Mouse (Mus musculus): Measurements from ENCODE around the gene Tmem104. TPM values are rescaled to one million over a fixed set of nuclear protein-coding genes. Genes with fewer than 3 reads are reported as not detected.

The Tmem104 gene
- polyA plus RNA-seq, 1 experiment from 2014 or later, result 7.7 TPM

DNA sequence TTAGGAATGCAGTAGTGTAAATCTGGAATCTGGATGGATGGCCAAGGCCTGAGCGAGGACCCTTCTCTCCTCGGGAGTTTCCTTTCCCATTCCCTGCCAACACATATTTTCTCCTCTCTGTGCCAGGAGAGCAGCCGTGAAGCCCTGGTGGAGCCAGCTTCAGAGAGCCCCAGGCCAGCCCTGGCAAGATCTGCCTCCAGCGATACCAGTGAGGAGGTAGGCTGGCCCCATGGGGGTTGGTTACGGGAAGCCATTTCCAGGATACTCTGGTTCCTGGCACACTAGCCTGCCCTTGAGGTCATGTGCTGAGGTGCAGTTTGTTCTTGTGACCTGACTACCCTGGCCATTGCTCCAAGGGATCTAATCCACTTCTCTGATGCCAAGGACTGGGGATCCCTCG, 7.4 kb upstream of the Tmem104 start:
- DNase-seq (ENCODE audit: low spot score) (no peak), ATAC-seq (replicated peaks; ENCODE audit: insufficient number of reproducible peaks, low FRiP score, low TSS enrichment, low read depth) (no peak)
- no peaks in the 10 kb centered on the region for H3K36me3 ChIP-seq (replicated peaks; ENCODE audit: control insufficient read depth, insufficient read depth, low read depth, low read length)
- H3K4me2 ChIP-seq (ENCODE audit: low read depth, low read length), result no peak overlapping the region
- H3K9ac ChIP-seq (replicated peaks; ENCODE audit: low read length), result no peak overlapping the region
- no peak overlapping the region for H3K4me3 ChIP-seq (ENCODE audit: low read depth, low read length)
- H3K4me1 ChIP-seq (ENCODE audit: control insufficient read depth, insufficient read depth, low read length), result peaks cover 6% of the 10 kb centered on the region; the same call in 1 of the 2 replicates
- H3K27ac ChIP-seq (replicated peaks; ENCODE audit: low read depth, low read length), result no peak overlapping the region
- 0 out of 2 replicates have a peak, but pooled peaks cover 2% of the 10 kb centered on the region for H3K27me3 ChIP-seq (ENCODE audit: control insufficient read depth, insufficient read depth, low read length)
- H3K9me3 ChIP-seq (replicated peaks; ENCODE audit: control insufficient read depth, low read length), result no peaks in the 10 kb centered on the region
- WGBS, result 80% methylated on average over 6 of the region's 6 CpGs

GRCm38 (mm10) chr11:115181913-115182638, 5.2 kb upstream of the Tmem104 start:
- Histone ChIP-seq H3K9me3 (replicated peaks; ENCODE audit: control insufficient read depth, low read length) (no peaks in the 10 kb centered on the region), H3K4me2 (ENCODE audit: low read depth, low read length) (no peak overlapping the region), H3K9ac (replicated peaks; ENCODE audit: low read length) (no peak overlapping the region), H3K4me3 (ENCODE audit: low read depth, low read length) (no peak overlapping the region), H3K27ac (replicated peaks; ENCODE audit: low read depth, low read length) (no peak overlapping the region), H3K4me1 (ENCODE audit: control insufficient read depth, insufficient read depth, low read length) (peaks cover 2% of the 10 kb centered on the region; the same call in 1 of the 2 replicates), H3K27me3 (ENCODE audit: control insufficient read depth, insufficient read depth, low read length) (no peaks in the 10 kb centered on the region), H3K36me3 (replicated peaks; ENCODE audit: control insufficient read depth, insufficient read depth, low read depth, low read length) (no peaks in the 10 kb centered on the region)
- ATAC-seq (replicated peaks; ENCODE audit: insufficient number of reproducible peaks, low FRiP score, low TSS enrichment, low read depth) (no peak), DNase-seq (ENCODE audit: low spot score) (peak; percentile 85)
- WGBS, result 20% methylated on average over 12 of the region's 12 CpGs

DNA sequence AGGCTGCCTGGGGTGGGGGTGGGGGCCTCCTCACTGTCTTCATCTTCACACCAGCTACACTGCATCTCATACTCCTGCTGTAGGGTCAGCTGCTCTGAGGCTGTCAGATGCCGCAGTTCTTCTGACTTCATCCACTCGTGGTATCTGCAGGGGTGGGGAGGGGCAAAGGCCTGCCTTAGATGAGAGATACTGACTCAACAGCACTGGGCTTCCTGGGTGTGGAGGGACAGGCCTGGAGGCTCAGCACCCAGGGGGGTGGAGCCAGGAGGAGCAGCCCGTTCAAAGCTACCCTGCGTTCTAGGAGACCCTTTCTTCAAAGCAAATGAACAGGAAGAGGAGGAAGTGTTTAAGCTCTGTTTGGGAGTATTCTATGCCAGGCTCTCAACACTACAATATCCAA, 2.3 kb upstream of the Tmem104 start:
- Histone ChIP-seq H3K9ac (replicated peaks; ENCODE audit: low read length) (no peak overlapping the region), H3K4me2 (ENCODE audit: low read depth, low read length) (no peak overlapping the region), H3K36me3 (replicated peaks; ENCODE audit: control insufficient read depth, insufficient read depth, low read depth, low read length) (no peaks in the 10 kb centered on the region), H3K27me3 (ENCODE audit: control insufficient read depth, insufficient read depth, low read length) (no peaks in the 10 kb centered on the region), H3K9me3 (replicated peaks; ENCODE audit: control insufficient read depth, low read length) (no peaks in the 10 kb centered on the region), H3K4me3 (ENCODE audit: low read depth, low read length) (no peak overlapping the region), H3K4me1 (ENCODE audit: control insufficient read depth, insufficient read depth, low read length) (no peaks in the 10 kb centered on the region), H3K27ac (replicated peaks; ENCODE audit: low read depth, low read length) (no peak overlapping the region)
- WGBS, result 50% methylated on average over 4 of the region's 4 CpGs
- no peak for DNase-seq (ENCODE audit: low spot score)
- no peak for ATAC-seq (replicated peaks; ENCODE audit: insufficient number of reproducible peaks, low FRiP score, low TSS enrichment, low read depth)

- Histone ChIP-seq H3K36me3 (replicated peaks; ENCODE audit: control insufficient read depth, insufficient read depth, low read depth, low read length) (no peaks in the 10 kb centered on the region), H3K27me3 (ENCODE audit: control insufficient read depth, insufficient read depth, low read length) (no peaks in the 10 kb centered on the region), H3K4me1 (ENCODE audit: control insufficient read depth, insufficient read depth, low read length) (no peaks in the 10 kb centered on the region), H3K27ac (replicated peaks; ENCODE audit: low read depth, low read length) (no peak within 1 kb of the TSS; the same call in 1 of the 2 replicates), H3K4me3 (ENCODE audit: low read depth, low read length) (peak within 1 kb of the TSS; percentile 57), H3K9me3 (replicated peaks; ENCODE audit: control insufficient read depth, low read length) (no peaks in the 10 kb centered on the region), H3K9ac (replicated peaks; ENCODE audit: low read length) (peak within 1 kb of the TSS; percentile 74), H3K4me2 (ENCODE audit: low read depth, low read length) (peak within 1 kb of the TSS; percentile 87)
- ATAC-seq (replicated peaks; ENCODE audit: insufficient number of reproducible peaks, low FRiP score, low TSS enrichment, low read depth), result no peak; the same call in 1 of the 2 replicates
- DNase-seq (ENCODE audit: low spot score), result no peak
- 10% methylated on average over 12 of the region's 12 CpGs for WGBS
These were observed 406 bp downstream of the Tmem104 start, which contains the start of gene Nat9 for GRCm38 (mm10) chr11:115187693-115188092. TSS of gene Nat9 (minus strand) at chr11:115187859.

DNA sequence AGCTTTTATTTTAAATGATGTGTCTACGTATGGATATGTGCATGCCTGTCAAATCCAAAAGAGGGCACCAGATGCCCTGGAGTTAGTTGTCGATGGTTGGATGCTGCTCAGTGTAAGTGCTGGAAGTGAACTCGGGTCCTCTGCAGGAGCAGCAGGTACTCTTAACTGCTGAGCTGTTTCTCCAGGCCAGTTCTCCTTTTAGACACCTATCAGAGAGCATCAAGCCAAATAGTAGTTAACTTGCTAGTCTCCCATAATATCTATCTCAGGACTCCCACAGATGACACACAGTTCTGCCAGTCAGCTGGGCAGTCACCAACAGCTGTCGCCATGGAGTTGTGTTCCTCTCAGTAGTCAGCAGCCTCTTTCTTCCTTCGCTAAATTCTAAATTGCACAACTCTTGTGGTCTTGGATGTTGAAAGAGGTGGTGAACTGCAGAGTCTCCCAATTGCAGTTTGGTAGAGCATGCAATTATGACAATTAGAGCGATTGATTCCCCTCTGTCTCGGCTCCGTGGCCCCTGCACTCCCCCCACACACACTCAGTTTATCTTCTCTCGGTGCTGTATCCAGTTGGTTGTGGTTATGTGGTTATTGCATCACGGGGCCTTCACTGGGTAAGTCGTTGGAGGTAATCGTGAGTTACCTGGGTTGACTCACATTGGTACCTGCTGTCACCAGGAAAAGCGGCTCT, 1.4 kb downstream of the Tmem104 start:
- DNase-seq (ENCODE audit: low spot score) (no peak), ATAC-seq (replicated peaks; ENCODE audit: insufficient number of reproducible peaks, low FRiP score, low TSS enrichment, low read depth) (no peak)
- no peaks in the 10 kb centered on the region for H3K4me1 ChIP-seq (ENCODE audit: control insufficient read depth, insufficient read depth, low read length)
- no peak overlapping the region for H3K4me2 ChIP-seq (ENCODE audit: low read depth, low read length)
- no peak overlapping the region for H3K9ac ChIP-seq (replicated peaks; ENCODE audit: low read length)
- H3K4me3 ChIP-seq (ENCODE audit: low read depth, low read length), result no peak overlapping the region
- H3K9me3 ChIP-seq (replicated peaks; ENCODE audit: control insufficient read depth, low read length), result no peaks in the 10 kb centered on the region
- H3K36me3 ChIP-seq (replicated peaks; ENCODE audit: control insufficient read depth, insufficient read depth, low read depth, low read length), result no peaks in the 10 kb centered on the region
- H3K27me3 ChIP-seq (ENCODE audit: control insufficient read depth, insufficient read depth, low read length), result no peaks in the 10 kb centered on the region
- 82% methylated on average over 13 of the region's 13 CpGs for WGBS
- H3K27ac ChIP-seq (replicated peaks; ENCODE audit: low read depth, low read length), result no peak overlapping the region

- no peak for DNase-seq (ENCODE audit: low spot score)
- no peak overlapping the region for H3K27ac ChIP-seq (replicated peaks; ENCODE audit: low read depth, low read length)
- WGBS, result 83% methylated on average over 6 of the region's 6 CpGs
- no peak overlapping the region for H3K4me3 ChIP-seq (ENCODE audit: low read depth, low read length)
- no peak overlapping the region for H3K4me2 ChIP-seq (ENCODE audit: low read depth, low read length)
- ATAC-seq (replicated peaks; ENCODE audit: insufficient number of reproducible peaks, low FRiP score, low TSS enrichment, low read depth), result no peak
- no peak overlapping the region for H3K9ac ChIP-seq (replicated peaks; ENCODE audit: low read length)
- H3K4me1 ChIP-seq (ENCODE audit: control insufficient read depth, insufficient read depth, low read length), result no peaks in the 10 kb centered on the region
- H3K36me3 ChIP-seq (replicated peaks; ENCODE audit: control insufficient read depth, insufficient read depth, low read depth, low read length), result no peaks in the 10 kb centered on the region
- H3K27me3 ChIP-seq (ENCODE audit: control insufficient read depth, insufficient read depth, low read length), result no peaks in the 10 kb centered on the region
- H3K9me3 ChIP-seq (replicated peaks; ENCODE audit: control insufficient read depth, low read length), result no peaks in the 10 kb centered on the region
These were observed 2.0 kb downstream of the Tmem104 start for GRCm38 (mm10) chr11:115189304-115189703.

- no peak for DNase-seq (ENCODE audit: low spot score)
- Histone ChIP-seq H3K4me1 (ENCODE audit: control insufficient read depth, insufficient read depth, low read length) (no peaks in the 10 kb centered on the region), H3K27ac (replicated peaks; ENCODE audit: low read depth, low read length) (no peak overlapping the region), H3K9ac (replicated peaks; ENCODE audit: low read length) (no peak overlapping the region), H3K4me2 (ENCODE audit: low read depth, low read length) (no peak overlapping the region), H3K4me3 (ENCODE audit: low read depth, low read length) (no peak overlapping the region), H3K36me3 (replicated peaks; ENCODE audit: control insufficient read depth, insufficient read depth, low read depth, low read length) (no peaks in the 10 kb centered on the region), H3K27me3 (ENCODE audit: control insufficient read depth, insufficient read depth, low read length) (no peaks in the 10 kb centered on the region), H3K9me3 (replicated peaks; ENCODE audit: control insufficient read depth, low read length) (no peaks in the 10 kb centered on the region)
- WGBS, result 62% methylated on average over 9 of the region's 9 CpGs
- ATAC-seq (replicated peaks; ENCODE audit: insufficient number of reproducible peaks, low FRiP score, low TSS enrichment, low read depth), result no peak
These were observed 4.9 kb downstream of the Tmem104 start for GRCm38 (mm10) chr11:115192180-115192579.

DNA sequence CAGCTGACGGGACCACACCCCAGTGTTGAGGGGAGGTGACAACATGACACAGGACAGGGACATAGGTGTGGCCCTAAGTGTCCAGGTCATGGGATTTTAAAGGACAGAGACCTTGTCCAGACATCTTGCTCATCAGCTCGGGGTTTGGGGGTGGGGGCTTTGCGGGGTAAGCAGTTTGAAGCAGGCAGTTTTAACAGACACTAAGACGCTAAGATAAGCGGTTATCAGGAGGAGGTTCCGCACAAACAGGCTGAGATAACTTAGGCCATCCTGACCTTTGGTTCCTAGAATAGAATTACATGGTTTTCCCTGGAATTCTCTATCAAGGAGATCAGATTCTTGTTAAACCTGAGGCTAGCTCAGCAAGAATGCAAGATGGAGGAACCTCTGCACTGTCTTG, 7.4 kb downstream of the Tmem104 start:
- DNase-seq (ENCODE audit: low spot score) (no peak), ATAC-seq (replicated peaks; ENCODE audit: insufficient number of reproducible peaks, low FRiP score, low TSS enrichment, low read depth) (no peak)
- H3K27ac ChIP-seq (replicated peaks; ENCODE audit: low read depth, low read length), result no peak overlapping the region
- H3K27me3 ChIP-seq (ENCODE audit: control insufficient read depth, insufficient read depth, low read length), result no peaks in the 10 kb centered on the region
- H3K9me3 ChIP-seq (replicated peaks; ENCODE audit: control insufficient read depth, low read length), result no peaks in the 10 kb centered on the region
- 80% methylated on average over 6 of the region's 6 CpGs for WGBS
- no peaks in the 10 kb centered on the region for H3K4me1 ChIP-seq (ENCODE audit: control insufficient read depth, insufficient read depth, low read length)
- no peak overlapping the region for H3K9ac ChIP-seq (replicated peaks; ENCODE audit: low read length)
- H3K36me3 ChIP-seq (replicated peaks; ENCODE audit: control insufficient read depth, insufficient read depth, low read depth, low read length), result no peaks in the 10 kb centered on the region
- H3K4me2 ChIP-seq (ENCODE audit: low read depth, low read length), result no peak overlapping the region
- H3K4me3 ChIP-seq (ENCODE audit: low read depth, low read length), result no peak overlapping the region

Data from embryonic facial prominence, embryonic 11.5 days (tissue).